Mouse (Mus musculus): ENCODE measurements around the gene Sash1.

Sash1 gene

GRCm38 (mm10) chr10:8847974-8848373 lies 37.9 kb downstream of the Sash1 start:
- no peak for DNase-seq

GRCm38 (mm10) chr10:8846258-8846657 lies 39.6 kb downstream of the Sash1 start:
- DNase-seq: no peak

GRCm38 (mm10) chr10:8845230-8845770 lies 40.6 kb downstream of the Sash1 start:
- no peak for DNase-seq

- DNase-seq: no peak
These were observed 45.9 kb downstream of the Sash1 start for GRCm38 (mm10) chr10:8839956-8840355.

GRCm38 (mm10) chr10:8833816-8834464 lies 51.9 kb downstream of the Sash1 start:
- DNase-seq: peak; percentile 51

- DNase-seq: no peak
These were observed 59.6 kb downstream of the Sash1 start for GRCm38 (mm10) chr10:8826303-8826702.

GRCm38 (mm10) chr10:8825874-8826273 lies 60.0 kb downstream of the Sash1 start:
- no peak for DNase-seq

- DNase-seq: peak; percentile 29
These were observed 67.8 kb downstream of the Sash1 start for GRCm38 (mm10) chr10:8818066-8818465.

- DNase-seq: no peak
These were observed 71.8 kb downstream of the Sash1 start for GRCm38 (mm10) chr10:8813984-8814578.

- DNase-seq: no peak
These were observed 72.6 kb downstream of the Sash1 start for GRCm38 (mm10) chr10:8813259-8813658.

GRCm38 (mm10) chr10:8812807-8813206 lies 73.1 kb downstream of the Sash1 start:
- DNase-seq: no peak

GRCm38 (mm10) chr10:8811261-8812039 lies 74.4 kb downstream of the Sash1 start:
- DNase-seq: peak; percentile 53

GRCm38 (mm10) chr10:8810496-8810895 lies 75.4 kb downstream of the Sash1 start:
- DNase-seq: no peak

- DNase-seq: no peak
These were observed 77.5 kb downstream of the Sash1 start for GRCm38 (mm10) chr10:8808383-8808782.

GRCm38 (mm10) chr10:8807581-8807980 lies 78.3 kb downstream of the Sash1 start:
- no peak for DNase-seq

- DNase-seq: peak; percentile 74
These were observed 80.5 kb downstream of the Sash1 start for GRCm38 (mm10) chr10:8805402-8805801.

- peak; percentile 64 for DNase-seq
These were observed 81.6 kb downstream of the Sash1 start for GRCm38 (mm10) chr10:8804292-8804691.

GRCm38 (mm10) chr10:8801719-8802347 lies 84.0 kb downstream of the Sash1 start:
- no peak for DNase-seq

GRCm38 (mm10) chr10:8801139-8801613 lies 84.7 kb downstream of the Sash1 start:
- no peak for DNase-seq

GRCm38 (mm10) chr10:8797826-8798225 lies 88.0 kb downstream of the Sash1 start:
- peak; percentile 81 for DNase-seq

GRCm38 (mm10) chr10:8795336-8795735 lies 90.5 kb downstream of the Sash1 start:
- DNase-seq: peak; percentile 87

- peak; percentile 86 for DNase-seq
These were observed 93.5 kb downstream of the Sash1 start for GRCm38 (mm10) chr10:8792412-8792811.

GRCm38 (mm10) chr10:8789096-8789495 lies 96.8 kb downstream of the Sash1 start:
- DNase-seq: no peak

Measured in kidney, postnatal 10 days (tissue).